Mouse (Mus musculus) hindbrain, embryonic 14.5 days (tissue): ENCODE data around the gene Bend3. TPM values are rescaled to one million over a fixed set of nuclear protein-coding genes. Genes with fewer than 3 reads are reported as not detected.

ENCODE experiments used
- ATAC-seq: fragments of 200-750 bp; cut with Nextera tagmentation; 2 replicates; pipeline ENCODE4 v1.8.0; 2017; ENCODE audit warnings: moderate number of reproducible peaks, mild to moderate bottlenecking, moderate TSS enrichment, moderate library complexity; ENCODE audit not compliant: low FRiP score
- DNase-seq: peaks from one replicate; pipeline ENCODE4 v3.0.0-alpha.2; 2015; ENCODE audit warnings: low spot score
- H3K27ac ChIP-seq: fragments of 300-500 bp; sonication (generic); 2 replicates; pipeline ENCODE4 v1.5.1; 2014; ENCODE audit warnings: mild to moderate bottlenecking, moderate library complexity
- H3K27me3 ChIP-seq: fragments of 300-500 bp; sonication (generic); 2 replicates; pipeline ENCODE4 v1.6.1; 2014; ENCODE audit warnings: mild to moderate bottlenecking, low read length, mixed read lengths; ENCODE audit not compliant: control insufficient read depth, insufficient read depth
- H3K36me3 ChIP-seq: fragments of 300-500 bp; sonication (generic); replicated peaks from 2 replicates; pipeline ENCODE4 v1.6.1; 2014; ENCODE audit not compliant: control insufficient read depth, insufficient read depth
- H3K4me1 ChIP-seq: fragments of 300-500 bp; sonication (generic); replicated peaks from 2 replicates; pipeline ENCODE4 v1.6.1; 2014; ENCODE audit warnings: antibody characterized with exemption, low read length, mixed read lengths; ENCODE audit not compliant: control insufficient read depth, insufficient read depth
- H3K4me2 ChIP-seq: fragments of 300-500 bp; sonication (generic); replicated peaks from 2 replicates; pipeline ENCODE4 v1.6.1; 2014; ENCODE audit warnings: mild to moderate bottlenecking, moderate library complexity
- H3K4me3 ChIP-seq: fragments of 300-500 bp; sonication (generic); replicated peaks from 2 replicates; pipeline ENCODE4 v1.5.1; 2014; ENCODE audit warnings: mild to moderate bottlenecking, low read length
- H3K9ac ChIP-seq: fragments of 300-500 bp; sonication (generic); 2 replicates; pipeline ENCODE4 v1.6.1; 2014
- H3K9me3 ChIP-seq: fragments of 300-500 bp; sonication (generic); 2 replicates; pipeline ENCODE4 v1.6.1; 2016; ENCODE audit warnings: low read length; ENCODE audit not compliant: control insufficient read depth
- WGBS: fragments of 180-500 bp; shearing (Covaris S2); extraction: QIAGEN DNeasy Blood & Tissue Kit; methylation state at CpG from one replicate; pipeline ENCODE4 v1.1.7; 2014; 5-methylcytosine and 5-hydroxymethylcytosine counted together
- polyA plus RNA-seq: library from polyadenylated mRNA; unstranded; fragments of >200 nt; fragmentation: Nextera tagmentation; extraction: Ambion mirVana; gene quantifications from 2 replicates; pipeline ENCODE4 v1.2.1, GENCODE M21; 2014

Bend3 gene
- polyA plus RNA-seq, 1 experiment from 2014 or later = 4.8 TPM

DNA sequence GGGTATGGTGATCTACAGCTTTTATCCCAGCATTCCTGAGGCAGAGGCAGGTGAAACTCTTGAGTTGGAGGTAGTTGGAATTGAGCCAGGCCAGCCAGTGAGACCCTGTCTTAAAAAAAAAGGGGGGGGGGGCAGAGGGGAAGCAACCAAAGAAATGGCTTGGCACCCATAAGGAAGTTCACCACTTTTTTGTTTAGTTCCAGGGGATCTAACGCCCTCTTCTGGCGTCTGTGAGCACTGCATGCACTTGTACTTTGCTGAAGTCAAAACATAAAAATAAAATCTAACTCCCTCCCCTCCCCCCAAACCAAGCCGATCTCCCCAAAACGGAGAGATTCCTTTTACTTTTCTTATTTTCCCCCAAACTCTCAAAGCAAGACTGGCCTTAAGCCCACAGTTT, 3.3 kb upstream of the Bend3 start:
- Histone ChIP-seq H3K4me3 (no peak overlapping the region), H3K9ac (no peak overlapping the region), H3K4me1 (peaks cover 19% of the 10 kb centered on the region), H3K27ac (no peak overlapping the region), H3K36me3 (no peaks in the 10 kb centered on the region), H3K4me2 (no peak overlapping the region), H3K27me3 (no peaks in the 10 kb centered on the region), H3K9me3 (no peaks in the 10 kb centered on the region)
- 61% methylated on average over 4 of the region's 4 CpGs for WGBS
- ATAC-seq (no peak), DNase-seq (no peak)

DNA sequence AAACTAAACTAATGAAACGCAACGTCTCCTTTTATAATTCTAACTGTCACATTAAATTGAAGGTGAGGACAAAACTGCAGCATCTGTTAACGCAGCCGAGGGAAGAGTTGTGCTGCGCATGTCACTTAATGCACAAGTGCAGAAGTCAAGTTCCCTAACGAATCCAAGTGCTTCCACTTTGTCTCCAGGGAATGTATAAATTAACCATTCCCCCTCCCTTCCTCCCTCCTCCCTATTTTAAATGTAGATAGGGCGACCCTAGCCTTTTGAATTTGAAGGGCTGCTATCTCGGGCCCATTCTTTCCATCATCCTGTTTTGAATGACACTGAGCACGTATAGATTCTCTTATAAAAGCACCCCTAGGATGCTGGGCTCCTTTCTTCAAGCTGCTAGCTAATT, 1.2 kb upstream of the Bend3 start:
- WGBS = 2% methylated on average over 9 of the region's 9 CpGs

GRCm38 (mm10) chr10:43477865-43478681, 558 bp upstream of the Bend3 start:
- peak; percentile 62 for DNase-seq
- no peaks in the 10 kb centered on the region for H3K36me3 ChIP-seq
- H3K9me3 ChIP-seq = no peaks in the 10 kb centered on the region
- peak overlapping the region; percentile 95 for H3K9ac ChIP-seq
- H3K4me3 ChIP-seq = peak overlapping the region; percentile 85
- H3K4me1 ChIP-seq = peaks cover 39% of the 10 kb centered on the region
- WGBS = under 1% methylated on average over 42 of the region's 42 CpGs
- no peaks in the 10 kb centered on the region for H3K27me3 ChIP-seq
- peak; percentile 25; the same call in 1 of the 2 replicates for ATAC-seq
- H3K27ac ChIP-seq = peak overlapping the region; percentile 98
- peak overlapping the region; percentile 99 for H3K4me2 ChIP-seq

More for the DNA sequence above, 1.2 kb upstream of the Bend3 start:
- Histone ChIP-seq H3K27me3 (no peaks in the 10 kb centered on the region), H3K4me3 (peak overlapping the region; percentile 85), H3K4me2 (peak overlapping the region; percentile 99), H3K9ac (peak overlapping the region; percentile 95), H3K4me1 (peaks cover 37% of the 10 kb centered on the region), H3K27ac (0 out of 2 replicates have a peak overlapping the region, but pooled peaks have one; percentile 98), H3K36me3 (no peaks in the 10 kb centered on the region), H3K9me3 (no peaks in the 10 kb centered on the region)
- ATAC-seq (no peak), DNase-seq (peak; percentile 39)

GRCm38 (mm10) chr10:43479436-43480157, 966 bp downstream of the Bend3 start:
- no peaks in the 10 kb centered on the region for H3K36me3 ChIP-seq
- no peaks in the 10 kb centered on the region for H3K27me3 ChIP-seq
- H3K4me2 ChIP-seq = peak overlapping the region; percentile 99
- peak overlapping the region; percentile 95 for H3K9ac ChIP-seq
- H3K27ac ChIP-seq = peak overlapping the region; percentile 98
- peak overlapping the region; percentile 85 for H3K4me3 ChIP-seq
- peaks cover 46% of the 10 kb centered on the region for H3K4me1 ChIP-seq
- H3K9me3 ChIP-seq = no peaks in the 10 kb centered on the region
- under 1% methylated on average over 79 of the region's 103 CpGs for WGBS
- DNase-seq (peak; percentile 75), ATAC-seq (peak; percentile 90)

GRCm38 (mm10) chr10:43480227-43480849, 1.7 kb downstream of the Bend3 start:
- 4% methylated on average over 13 of the region's 13 CpGs for WGBS
- ATAC-seq (no peak), DNase-seq (no peak)
- no peaks in the 10 kb centered on the region for H3K36me3 ChIP-seq
- no peaks in the 10 kb centered on the region for H3K9me3 ChIP-seq
- peak overlapping the region; percentile 99 for H3K4me2 ChIP-seq
- peaks cover 46% of the 10 kb centered on the region for H3K4me1 ChIP-seq
- peak overlapping the region; percentile 85 for H3K4me3 ChIP-seq
- H3K9ac ChIP-seq = peak overlapping the region; percentile 95
- H3K27me3 ChIP-seq = no peaks in the 10 kb centered on the region
- H3K27ac ChIP-seq = peak overlapping the region; percentile 98

DNA sequence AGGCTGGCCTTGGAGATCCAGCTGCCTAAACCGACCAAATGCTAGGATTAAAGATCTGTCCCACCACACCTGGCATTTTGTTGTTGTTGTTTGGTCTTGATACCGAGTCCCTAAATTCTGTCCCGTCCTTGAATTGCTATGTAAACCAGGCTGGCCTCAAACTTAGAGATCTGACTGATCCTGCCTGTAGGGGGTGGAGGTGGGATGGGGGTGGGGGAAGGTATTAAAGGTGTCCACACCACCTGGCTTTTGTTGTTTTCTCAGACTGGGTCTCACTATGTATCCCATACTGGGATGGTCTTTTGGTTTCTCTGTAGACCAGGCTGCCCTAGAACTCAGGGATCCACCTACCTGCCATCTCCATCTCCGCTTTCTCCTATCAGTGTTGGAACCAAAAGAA, 2.5 kb downstream of the Bend3 start:
- H3K27me3 ChIP-seq = no peaks in the 10 kb centered on the region
- H3K4me3 ChIP-seq = no peak overlapping the region
- peaks cover 46% of the 10 kb centered on the region for H3K4me1 ChIP-seq
- H3K9ac ChIP-seq = no peak overlapping the region
- H3K9me3 ChIP-seq = no peaks in the 10 kb centered on the region
- no peaks in the 10 kb centered on the region for H3K36me3 ChIP-seq
- H3K27ac ChIP-seq = no peak overlapping the region
- DNase-seq (no peak), ATAC-seq (no peak)
- no peak overlapping the region for H3K4me2 ChIP-seq
- 46% methylated on average over 4 of the region's 4 CpGs for WGBS

DNA sequence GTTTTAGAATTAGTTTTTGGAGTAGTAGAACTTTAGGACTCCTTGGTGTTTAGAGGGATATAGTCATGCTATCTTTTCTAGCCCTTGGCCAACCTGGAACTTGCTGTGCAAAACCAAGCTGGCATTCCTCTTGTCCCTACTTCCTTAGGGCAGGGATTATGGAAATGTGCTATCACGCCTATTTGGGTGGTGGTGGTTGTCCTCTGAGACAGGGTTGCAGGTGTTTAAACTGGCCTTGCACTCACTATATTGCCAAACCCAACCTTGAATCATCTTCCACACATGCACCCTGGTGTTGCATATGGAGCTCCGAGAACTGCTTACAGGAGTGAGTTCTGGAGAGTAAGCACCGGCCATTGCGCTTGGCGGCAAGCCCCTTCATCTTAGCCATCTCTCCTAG, 3.4 kb downstream of the Bend3 start:
- no peak overlapping the region for H3K4me3 ChIP-seq
- no peaks in the 10 kb centered on the region for H3K27me3 ChIP-seq
- DNase-seq (no peak), ATAC-seq (no peak)
- H3K4me2 ChIP-seq = no peak overlapping the region
- 79% methylated on average over 5 of the region's 5 CpGs for WGBS
- no peaks in the 10 kb centered on the region for H3K9me3 ChIP-seq
- no peak overlapping the region for H3K27ac ChIP-seq
- no peaks in the 10 kb centered on the region for H3K36me3 ChIP-seq
- H3K9ac ChIP-seq = no peak overlapping the region
- H3K4me1 ChIP-seq = peaks cover 45% of the 10 kb centered on the region

DNA sequence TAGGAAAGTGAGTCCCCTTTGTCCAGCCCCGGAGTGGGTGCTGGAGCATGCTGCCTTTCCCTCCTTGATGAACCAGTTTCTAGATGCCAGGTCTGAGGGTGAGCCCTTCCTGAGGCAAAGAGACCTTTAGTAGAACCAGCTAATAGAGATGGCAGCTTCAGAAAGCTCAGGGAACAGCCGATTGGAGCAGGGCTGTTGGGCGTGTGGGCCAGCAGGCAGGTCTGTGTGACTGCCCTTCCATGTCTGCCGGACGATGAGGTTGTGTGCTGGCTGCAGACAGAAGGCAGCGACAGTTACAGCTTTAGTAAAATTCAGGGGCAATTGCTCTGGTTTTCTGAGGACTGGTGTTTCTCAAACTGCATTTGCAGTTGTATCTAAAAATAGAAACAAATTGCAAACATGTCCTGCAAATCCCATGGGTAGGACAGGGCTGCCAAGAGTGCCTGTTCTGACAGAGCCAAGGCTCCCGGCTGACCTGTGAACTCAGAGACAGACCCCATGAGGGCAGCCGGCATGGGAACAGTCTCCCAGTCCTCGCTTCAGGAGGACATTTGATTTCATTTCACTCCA, 4.9 kb downstream of the Bend3 start:
- Histone ChIP-seq H3K27me3 (no peaks in the 10 kb centered on the region), H3K27ac (no peak overlapping the region), H3K36me3 (no peaks in the 10 kb centered on the region), H3K4me1 (peaks cover 32% of the 10 kb centered on the region), H3K9ac (peak overlapping the region; percentile 36), H3K9me3 (no peaks in the 10 kb centered on the region), H3K4me3 (no peak overlapping the region), H3K4me2 (peak overlapping the region; percentile 10; the same call in 1 of the 2 replicates)
- 39% methylated on average over 9 of the region's 9 CpGs for WGBS
- no peak for ATAC-seq
- no peak for DNase-seq
